In genomic region chr6:32955481-32955880, GRCm38 (mm10) we compare ENCODE assay signal across 16 mouse cellular contexts.
"Had no signal": no experiment of that assay in that cellular context is flagged by ENCODE, and none has a peak within 500 bp of the region (broad histone marks: within the 10 kb centered on the region; RNA-seq: fewer than 3 reads in every experiment).

No protein-coding gene starts in this region.

- H3K36me3 ChIP-seq: midbrain, embryonic 13.5 days; midbrain, embryonic 15.5 days; neural tube, embryonic 12.5 days; stomach, embryonic 15.5 days had no signal

- H3K9me3 ChIP-seq: megakaryocyte, embryonic 14.5 days; midbrain, embryonic 13.5 days; midbrain, embryonic 15.5 days; neural tube, embryonic 12.5 days; stomach, embryonic 15.5 days had no signal

- H3K9ac ChIP-seq: lung, embryonic 14.5 days; midbrain, embryonic 13.5 days; midbrain, embryonic 15.5 days; neural tube, embryonic 12.5 days; stomach, embryonic 15.5 days had no signal

- DNase-seq: lung, adult 18-20 months; lung, embryonic 14.5 days; lung, postnatal 14 days; lung, postnatal 36 days; right cerebral cortex, postnatal 14 days; thymus, adult 2 months; thymus, postnatal 25 days; thymus, postnatal 4 days had no signal

- H3K4me1 ChIP-seq: midbrain, embryonic 15.5 days; neural tube, embryonic 12.5 days had no signal

- H3K27me3 ChIP-seq: megakaryocyte, embryonic 14.5 days; midbrain, embryonic 13.5 days; midbrain, embryonic 15.5 days; neural tube, embryonic 12.5 days; stomach, embryonic 15.5 days had no signal

- H3K27ac ChIP-seq: macrophage; midbrain, embryonic 13.5 days; midbrain, embryonic 15.5 days; neural tube, embryonic 12.5 days; stomach, embryonic 15.5 days; stomach, postnatal 0 days had no signal

- H3K4me3 ChIP-seq: megakaryocyte, embryonic 14.5 days; midbrain, embryonic 13.5 days; midbrain, embryonic 15.5 days; neural tube, embryonic 12.5 days; stomach, embryonic 15.5 days had no signal

- ATAC-seq: midbrain, embryonic 13.5 days; midbrain, embryonic 15.5 days had no signal

- H3K4me2 ChIP-seq: lung, embryonic 14.5 days; midbrain, embryonic 11.5 days; midbrain, embryonic 13.5 days; midbrain, embryonic 15.5 days; neural tube, embryonic 12.5 days; stomach, embryonic 15.5 days had no signal
